8 mouse cellular contexts compared by ENCODE assay signal in genomic region chr2:94254102-94254501, GRCm38 (mm10).
A peak's percentile ranks its signal among the peaks of the same experiment; 100 is the strongest.
DNase-seq lines count a peak whose midpoint lies in the region.

No protein-coding gene starts in this region.

- peak; percentile 71 for DNase-seq in cerebellum, adult 9-10 months
- no peak for DNase-seq in cerebellum, adult 9-11 months
- DNase-seq in kidney, postnatal 14 days: peak; percentile 18
- DNase-seq in kidney, adult 8-10 months: no peak
- DNase-seq in A20 (ENCODE audit: low read depth, low spot score): peak; percentile 44
- DNase-seq in cerebellum, postnatal 25 days: peak; percentile 43 to 75
- no peak for DNase-seq in ovary, postnatal 36 days (ENCODE audit: low spot score)
- no peak for DNase-seq in layer of hippocampus, adult 9-10 months (ENCODE audit: low spot score)

Comparison
In these comparisons a context has a peak if more than half of its experiments do, and no peak if none do; other contexts are left out.
1. DNase-seq: peak in cerebellum, adult 9-10 months (single experiment), kidney, postnatal 14 days (single experiment), A20 (single experiment) and cerebellum, postnatal 25 days (2 of 2); none in cerebellum, adult 9-11 months (single experiment), kidney, adult 8-10 months (0 of 2), ovary, postnatal 36 days (single experiment) and layer of hippocampus, adult 9-10 months (single experiment).